Mouse (Mus musculus) splenic B cell, adult 2 months (primary cell): Measurements from ENCODE around the gene Rundc1.
"Not testable (repeated sequence)": the region's sequence is repeated elsewhere in the genome, so short reads cannot be mapped to it uniquely, and the experiment has no call there.

Experiments
- DNase-seq: peaks from one replicate; pipeline ENCODE4 v3.0.0-alpha.2; 2011; ENCODE audit warnings: low read depth, low spot score
- H3K27me3 ChIP-seq: 2 replicates; pipeline ENCODE4 v1.6.1; 2012; ENCODE audit warnings: mild to moderate bottlenecking, low read length, moderate library complexity, mixed read lengths; ENCODE audit not compliant: control insufficient read depth, poor library complexity, insufficient read depth, severe bottlenecking
- H3K36me3 ChIP-seq: 2 replicates; pipeline ENCODE4 v1.6.1; 2012; ENCODE audit warnings: mild to moderate bottlenecking, low read length, moderate library complexity, mixed read lengths; ENCODE audit not compliant: control insufficient read depth, poor library complexity, insufficient read depth, severe bottlenecking

The Rundc1 gene

GRCm38 (mm10) chr11:101433396-101433795, 8.5 kb downstream of the Rundc1 start:
- DNase-seq: no peak
- no peaks in the 10 kb centered on the region for H3K27me3 ChIP-seq
- H3K36me3 ChIP-seq: peaks cover 4% of the 10 kb centered on the region

GRCm38 (mm10) chr11:101435831-101436230, 10.9 kb downstream of the Rundc1 start:
- Histone ChIP-seq H3K36me3 (no peaks in the 10 kb centered on the region; the same call in 1 of the 2 replicates), H3K27me3 (no peaks in the 10 kb centered on the region)
- no peak for DNase-seq

GRCm38 (mm10) chr11:101436916-101437315, 12.0 kb downstream of the Rundc1 start:
- no peak for DNase-seq
- Histone ChIP-seq H3K36me3 (no peaks in the 10 kb centered on the region; the same call in 1 of the 2 replicates), H3K27me3 (no peaks in the 10 kb centered on the region)

DNA sequence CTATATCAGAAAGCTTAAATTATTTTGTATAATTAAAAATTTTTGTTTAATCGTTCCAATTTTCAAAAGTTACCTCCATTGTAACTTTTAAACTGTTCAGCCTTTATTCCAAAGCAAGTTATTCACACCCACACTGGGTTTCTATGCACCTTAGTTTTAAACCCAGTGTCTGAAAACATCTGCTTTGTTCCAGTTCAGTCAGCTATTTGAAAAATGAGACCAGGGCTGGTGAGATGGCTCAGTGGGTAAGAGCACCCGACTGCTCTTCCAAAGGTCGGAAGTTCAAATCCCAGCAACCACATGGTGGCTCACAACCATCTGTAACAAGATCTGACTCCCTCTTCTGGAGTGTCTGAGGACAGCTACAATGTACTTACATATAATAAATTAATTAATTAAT, 13.1 kb downstream of the Rundc1 start:
- H3K36me3 ChIP-seq, DNase-seq, H3K27me3 ChIP-seq: not testable (repeated sequence)

GRCm38 (mm10) chr11:101441450-101442126, 16.7 kb downstream of the Rundc1 start:
- DNase-seq, H3K27me3 ChIP-seq, H3K36me3 ChIP-seq: not testable (repeated sequence)

DNA sequence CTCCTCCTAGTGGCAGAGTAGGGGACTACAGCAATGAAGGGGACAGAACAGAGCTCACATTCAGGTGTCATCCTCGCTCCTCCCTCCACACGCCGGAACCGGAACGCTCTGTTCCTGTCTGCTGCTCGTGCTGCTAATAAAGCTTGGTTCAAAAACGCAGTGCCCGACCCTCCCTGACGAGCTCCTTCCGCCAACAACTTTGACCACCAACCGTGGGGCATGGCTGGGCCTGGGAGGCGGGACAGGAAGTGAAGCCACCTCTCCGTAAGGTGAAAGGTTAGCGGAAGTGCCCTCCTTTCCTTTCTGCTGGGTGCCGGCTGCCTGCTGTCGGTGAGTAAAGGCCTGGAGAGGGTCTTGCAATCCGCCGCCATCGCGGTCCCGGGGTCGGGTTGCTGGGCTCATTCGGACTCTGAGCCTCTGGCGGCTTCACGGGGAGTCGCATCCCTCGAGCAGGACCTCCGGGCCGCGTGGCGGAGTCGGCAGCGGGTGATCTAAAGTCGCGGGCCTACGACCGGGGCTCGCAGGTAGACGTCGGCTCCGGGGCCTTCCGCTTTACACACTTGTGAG, 17.3 kb downstream of the Rundc1 start, which contains the start of gene Rpl27:
Gene Rpl27 (plus strand): TSS at position 172 of the 567 bp plus-strand sequence.
- no peaks in the 10 kb centered on the region for H3K27me3 ChIP-seq
- peaks cover 4% of the 10 kb centered on the region for H3K36me3 ChIP-seq
- peak; percentile 100 for DNase-seq

GRCm38 (mm10) chr11:101442760-101443159, 17.9 kb downstream of the Rundc1 start:
- H3K36me3 ChIP-seq: peaks cover 4% of the 10 kb centered on the region
- no peaks in the 10 kb centered on the region for H3K27me3 ChIP-seq
- no peak for DNase-seq

- Histone ChIP-seq H3K27me3 (no peaks in the 10 kb centered on the region), H3K36me3 (peaks cover 6% of the 10 kb centered on the region)
- DNase-seq: no peak
These were observed 21.4 kb downstream of the Rundc1 start for GRCm38 (mm10) chr11:101446319-101446718.

DNA sequence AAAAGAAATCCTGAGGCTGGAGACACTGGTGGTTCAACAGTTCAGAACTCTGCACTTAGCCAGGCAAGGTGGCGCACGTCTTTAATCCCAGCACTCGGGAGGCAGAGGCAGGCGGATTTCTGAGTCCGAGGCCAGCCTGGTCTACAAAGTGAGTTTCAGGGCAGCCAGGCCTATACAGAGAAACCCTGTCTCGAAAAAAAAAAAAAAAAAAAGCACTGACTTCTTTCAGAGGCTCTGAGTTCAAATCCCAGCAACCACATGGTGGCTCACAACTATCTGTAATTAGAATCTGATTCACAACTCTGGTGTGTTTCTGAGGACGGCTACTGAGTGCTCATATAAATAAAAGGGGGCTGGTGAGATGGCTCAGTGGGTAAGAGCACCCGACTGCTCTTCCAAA, 22.0 kb downstream of the Rundc1 start:
- H3K36me3 ChIP-seq, DNase-seq, H3K27me3 ChIP-seq: not testable (repeated sequence)

- H3K36me3 ChIP-seq: peaks cover 6% of the 10 kb centered on the region
- no peak for DNase-seq
- H3K27me3 ChIP-seq: no peaks in the 10 kb centered on the region
These were observed 22.9 kb downstream of the Rundc1 start for GRCm38 (mm10) chr11:101447786-101448185.

DNA sequence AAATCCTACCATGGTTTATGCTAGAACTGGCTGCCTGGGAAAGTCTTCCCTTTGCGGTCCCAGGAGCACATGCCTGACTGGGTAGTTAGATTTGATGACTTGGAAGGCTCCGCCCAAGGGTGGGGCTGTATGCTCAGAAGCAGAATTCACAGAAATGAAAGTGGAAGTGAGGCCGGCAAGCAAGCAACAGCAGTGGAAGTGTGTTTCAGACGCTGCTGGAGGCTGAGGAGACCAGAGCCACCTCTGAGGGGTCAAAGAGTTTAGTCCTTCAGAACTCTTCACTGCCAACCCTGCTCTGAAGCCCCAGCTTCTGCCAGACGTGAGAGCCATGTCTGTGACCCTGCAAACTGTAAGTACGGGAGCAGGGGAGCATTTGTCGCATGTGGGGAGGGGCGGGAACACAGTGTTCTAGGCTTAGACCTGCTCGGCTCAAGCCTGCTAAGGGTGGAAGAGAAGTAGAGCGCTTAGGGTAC, 23.4 kb downstream of the Rundc1 start, which contains the start of gene Ifi35:
Gene Ifi35 (plus strand): TSS at position 134 of the 473 bp plus-strand sequence.
- peaks cover 6% of the 10 kb centered on the region for H3K36me3 ChIP-seq
- peak; percentile 82 for DNase-seq
- H3K27me3 ChIP-seq: no peaks in the 10 kb centered on the region

DNA sequence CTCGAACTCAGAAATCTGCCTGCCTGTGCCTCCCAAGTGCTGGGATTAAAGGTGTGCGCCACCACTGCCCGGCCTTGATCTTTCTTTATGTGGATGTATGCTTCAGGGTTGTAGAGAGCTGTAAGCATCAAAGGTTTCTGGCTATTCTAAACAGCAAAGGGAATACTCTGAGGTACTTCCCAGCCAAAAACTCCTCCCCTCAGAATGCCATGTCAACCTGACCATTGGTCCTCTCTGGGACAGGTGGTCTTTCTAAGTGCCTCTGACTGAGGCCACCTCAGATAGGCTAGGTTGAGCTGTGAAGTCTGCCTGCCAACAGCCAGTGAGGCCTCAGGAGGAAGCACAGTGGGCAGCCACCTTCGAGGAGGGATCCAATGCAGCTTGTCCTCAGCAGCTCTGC, 24.0 kb downstream of the Rundc1 start:
- DNase-seq: peak; percentile 39
- no peaks in the 10 kb centered on the region for H3K27me3 ChIP-seq
- peaks cover 5% of the 10 kb centered on the region for H3K36me3 ChIP-seq

DNA sequence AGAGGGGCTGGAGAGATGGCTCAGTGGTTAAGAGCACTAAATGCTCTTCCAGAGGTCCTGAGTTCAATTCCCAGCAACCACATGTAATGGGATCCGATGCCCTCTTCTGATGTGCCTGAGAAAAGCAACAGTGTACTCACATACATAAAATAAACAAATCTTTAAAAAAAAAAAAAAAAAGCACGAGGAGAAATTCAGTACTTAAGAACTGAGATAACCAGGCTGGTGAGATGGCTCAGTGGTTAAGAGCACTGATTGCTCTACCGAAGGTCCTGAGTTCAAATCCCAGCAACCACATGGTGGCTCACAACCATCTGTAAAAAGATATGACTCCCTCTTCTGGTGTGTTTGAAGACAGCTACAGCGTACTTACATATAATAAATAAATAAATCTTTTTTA, 24.7 kb downstream of the Rundc1 start:
- not testable (repeated sequence) for H3K27me3 ChIP-seq, DNase-seq, H3K36me3 ChIP-seq

DNA sequence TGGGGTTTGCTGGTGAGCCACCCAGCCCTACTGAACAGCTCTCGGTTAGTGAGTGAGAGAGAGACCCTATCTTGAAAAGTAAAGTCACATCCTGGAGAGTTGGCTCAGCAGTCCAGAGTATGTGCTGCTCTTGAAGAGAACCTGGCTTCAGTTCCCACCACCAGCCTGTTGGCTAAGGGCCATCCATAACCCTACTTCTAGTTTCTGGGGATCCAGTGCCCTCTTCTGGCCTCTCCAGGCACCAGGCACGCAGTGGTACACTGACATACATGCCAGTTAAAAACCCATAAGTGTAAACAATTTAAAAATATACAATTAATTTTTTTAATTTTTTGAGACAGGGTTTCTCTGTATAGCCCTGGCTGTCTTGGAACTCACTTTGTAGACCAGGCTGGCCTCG, 25.5 kb downstream of the Rundc1 start:
- Histone ChIP-seq H3K36me3 (peaks cover 3% of the 10 kb centered on the region), H3K27me3 (no peaks in the 10 kb centered on the region)
- peak; percentile 58 for DNase-seq

DNA sequence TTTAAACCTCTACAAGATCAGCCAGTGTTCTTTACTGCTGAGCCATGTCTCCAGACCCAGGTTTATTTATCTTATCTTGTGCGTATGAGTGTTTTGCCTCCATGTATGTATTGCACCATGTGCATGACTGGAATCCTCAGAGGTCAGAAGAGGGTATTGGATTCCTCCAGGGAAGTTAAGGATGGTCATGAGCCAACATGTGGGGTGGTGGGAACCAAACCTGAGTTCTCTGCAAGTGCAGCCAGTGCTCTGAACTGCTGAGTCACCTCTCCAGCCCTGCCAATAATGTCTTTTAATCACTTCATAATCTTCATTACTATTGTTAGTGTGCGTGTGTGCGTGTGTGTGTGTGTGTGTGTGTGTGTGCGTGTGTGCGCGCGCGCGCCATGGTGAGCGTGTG, 26.7 kb downstream of the Rundc1 start:
- no peak for DNase-seq
- Histone ChIP-seq H3K36me3 (peaks cover 3% of the 10 kb centered on the region), H3K27me3 (no peaks in the 10 kb centered on the region)
